Mouse (Mus musculus): ENCODE data around the gene Mcam. TPM values are rescaled to one million over a fixed set of nuclear protein-coding genes. Genes with fewer than 3 reads are reported as not detected.

Mcam gene
- 10 to 100 TPM; 19.8 to 32.9 TPM for total RNA-seq (2021)
- long read RNA-seq, experiment 1, transcript Mcam-202 (15 exons, 2,772 nt), result major isoform, 8 of 23 reads
- long read RNA-seq, experiment 1, transcript Mcam-201 (16 exons, 2,989 nt), result minor isoform, 7 of 23 reads
- long read RNA-seq, experiment 1, partial matches to known transcripts, result 6 of 23 reads
- long read RNA-seq, experiment 1, other reads (novel, unspliced or antisense), result 2 of 23 reads
- long read RNA-seq, experiment 2, transcript Mcam-202 (15 exons, 2,772 nt), result major isoform, 6 of 14 reads
- long read RNA-seq, experiment 2, partial matches to known transcripts, result 3 of 14 reads
- long read RNA-seq, experiment 2, other reads (novel, unspliced or antisense), result 2 of 14 reads

- DNase-seq (ENCODE audit: low spot score), result peak; percentile 76
Observed at GRCm38 (mm10) chr9:44134101-44134850, at the start of gene Mcam. TSS of gene Mcam (plus strand) at chr9:44134469.

- DNase-seq (ENCODE audit: low spot score), result peak; percentile 96
Observed at GRCm38 (mm10) chr9:44084659-44085229, 49.5 kb upstream of the Mcam start.

GRCm38 (mm10) chr9:44085276-44085675, 49.0 kb upstream of the Mcam start:
- no peak for DNase-seq (ENCODE audit: low spot score)

- DNase-seq (ENCODE audit: low spot score), result peak; percentile 84
Observed at GRCm38 (mm10) chr9:44085741-44086665, 48.3 kb upstream of the Mcam start.

- no peak for DNase-seq (ENCODE audit: low spot score)
Observed at GRCm38 (mm10) chr9:44086960-44087359, 47.3 kb upstream of the Mcam start.

- peak; percentile 83 for DNase-seq (ENCODE audit: low spot score)
Observed at GRCm38 (mm10) chr9:44087761-44088455, 46.4 kb upstream of the Mcam start.

- DNase-seq (ENCODE audit: low spot score), result no peak
Observed at GRCm38 (mm10) chr9:44088877-44089608, 45.2 kb upstream of the Mcam start.

- DNase-seq (ENCODE audit: low spot score), result peak; percentile 87
Observed at GRCm38 (mm10) chr9:44093612-44094503, 40.4 kb upstream of the Mcam start.

- no peak for DNase-seq (ENCODE audit: low spot score)
Observed at GRCm38 (mm10) chr9:44094737-44095136, 39.5 kb upstream of the Mcam start.

GRCm38 (mm10) chr9:44095781-44096180, 38.5 kb upstream of the Mcam start:
- DNase-seq (ENCODE audit: low spot score), result no peak

GRCm38 (mm10) chr9:44096536-44096935, 37.7 kb upstream of the Mcam start:
- DNase-seq (ENCODE audit: low spot score), result no peak

GRCm38 (mm10) chr9:44101490-44101889, 32.8 kb upstream of the Mcam start, which contains the start of gene Mfrp:
TSS of gene Mfrp (plus strand) at chr9:44101729.
- DNase-seq (ENCODE audit: low spot score), result no peak

GRCm38 (mm10) chr9:44104881-44105280, 29.4 kb upstream of the Mcam start:
- peak; percentile 51 for DNase-seq (ENCODE audit: low spot score)

- no peak for DNase-seq (ENCODE audit: low spot score)
Observed at GRCm38 (mm10) chr9:44105781-44106180, 28.5 kb upstream of the Mcam start.

GRCm38 (mm10) chr9:44106182-44106581, 28.1 kb upstream of the Mcam start:
- no peak for DNase-seq (ENCODE audit: low spot score)

GRCm38 (mm10) chr9:44106596-44106995, 27.7 kb upstream of the Mcam start:
- no peak for DNase-seq (ENCODE audit: low spot score)

- peak; percentile 88 for DNase-seq (ENCODE audit: low spot score)
Observed at GRCm38 (mm10) chr9:44107110-44107509, 27.2 kb upstream of the Mcam start, which contains the start of gene C1qtnf5. TSS of gene C1qtnf5 (plus strand) at chr9:44107245.

GRCm38 (mm10) chr9:44107557-44108179, 26.6 kb upstream of the Mcam start:
- no peak for DNase-seq (ENCODE audit: low spot score)
